Mouse (Mus musculus) kidney, postnatal 36 days (tissue): Measurements from ENCODE around the gene Rgs9.

Experiments
- DNase-seq, 2 experiments: peaks; one replicate each; pipeline ENCODE4 v3.0.0; 2021 to 2022; ENCODE audit warnings: mixed read lengths in 2 of 2

The Rgs9 gene

GRCm38 (mm10) chr11:109237796-109238195, 60.1 kb downstream of the Rgs9 start:
- DNase-seq: no peak

GRCm38 (mm10) chr11:109233627-109234026, 64.3 kb downstream of the Rgs9 start:
- no peak for DNase-seq

- no peak for DNase-seq
These were observed 65.1 kb downstream of the Rgs9 start for GRCm38 (mm10) chr11:109232811-109233210.

- DNase-seq: no peak
These were observed 70.8 kb downstream of the Rgs9 start for GRCm38 (mm10) chr11:109227139-109227538.

DNA sequence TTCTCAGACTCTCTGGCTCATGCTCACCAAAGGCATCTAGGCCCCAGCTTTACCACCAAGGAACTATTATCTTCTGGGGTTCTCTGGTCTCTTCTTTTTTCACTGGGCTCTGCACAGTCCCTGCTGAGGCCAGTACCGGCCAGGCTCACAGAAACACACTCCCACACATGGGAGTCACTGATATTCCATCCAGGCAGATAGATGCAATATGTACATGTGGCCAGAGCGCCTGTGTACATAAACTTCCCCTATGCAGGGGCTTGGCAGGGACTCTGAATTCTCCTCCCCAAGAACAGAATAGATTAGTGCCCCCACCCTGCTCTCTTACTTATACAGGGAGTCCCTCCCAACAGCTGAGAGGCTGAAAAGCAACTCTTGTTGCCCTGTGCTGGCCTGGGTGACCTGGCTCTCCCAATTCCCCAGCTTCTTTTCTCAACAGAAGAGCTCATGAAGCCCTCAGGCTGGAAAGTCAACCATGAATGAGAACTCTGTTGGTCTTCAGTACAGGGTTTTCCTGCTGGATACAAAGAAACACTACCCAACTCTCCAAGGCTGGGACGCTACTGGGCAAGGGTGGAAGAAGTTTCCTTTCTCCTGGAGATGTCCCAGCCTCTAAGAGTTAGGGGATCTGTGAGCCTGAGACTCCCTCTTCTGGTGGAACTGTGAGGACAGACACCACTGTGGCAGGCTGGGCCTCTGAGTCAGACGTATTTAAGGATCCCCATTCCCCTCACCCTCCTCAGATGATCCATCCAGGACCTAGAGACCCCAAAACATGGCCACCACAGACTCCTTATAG, 76.5 kb downstream of the Rgs9 start:
- DNase-seq: no peak

- no peak for DNase-seq
These were observed 79.1 kb downstream of the Rgs9 start for GRCm38 (mm10) chr11:109218722-109219430.

GRCm38 (mm10) chr11:109217827-109218536, 79.9 kb downstream of the Rgs9 start:
- DNase-seq: no peak

- no peak for DNase-seq
These were observed 87.2 kb downstream of the Rgs9 start for GRCm38 (mm10) chr11:109210772-109211171.

GRCm38 (mm10) chr11:109210341-109210740, 87.6 kb downstream of the Rgs9 start:
- no peak for DNase-seq

GRCm38 (mm10) chr11:109206732-109207131, 91.2 kb downstream of the Rgs9 start:
- no peak for DNase-seq

GRCm38 (mm10) chr11:109206028-109206427, 91.9 kb downstream of the Rgs9 start:
- no peak for DNase-seq

DNA sequence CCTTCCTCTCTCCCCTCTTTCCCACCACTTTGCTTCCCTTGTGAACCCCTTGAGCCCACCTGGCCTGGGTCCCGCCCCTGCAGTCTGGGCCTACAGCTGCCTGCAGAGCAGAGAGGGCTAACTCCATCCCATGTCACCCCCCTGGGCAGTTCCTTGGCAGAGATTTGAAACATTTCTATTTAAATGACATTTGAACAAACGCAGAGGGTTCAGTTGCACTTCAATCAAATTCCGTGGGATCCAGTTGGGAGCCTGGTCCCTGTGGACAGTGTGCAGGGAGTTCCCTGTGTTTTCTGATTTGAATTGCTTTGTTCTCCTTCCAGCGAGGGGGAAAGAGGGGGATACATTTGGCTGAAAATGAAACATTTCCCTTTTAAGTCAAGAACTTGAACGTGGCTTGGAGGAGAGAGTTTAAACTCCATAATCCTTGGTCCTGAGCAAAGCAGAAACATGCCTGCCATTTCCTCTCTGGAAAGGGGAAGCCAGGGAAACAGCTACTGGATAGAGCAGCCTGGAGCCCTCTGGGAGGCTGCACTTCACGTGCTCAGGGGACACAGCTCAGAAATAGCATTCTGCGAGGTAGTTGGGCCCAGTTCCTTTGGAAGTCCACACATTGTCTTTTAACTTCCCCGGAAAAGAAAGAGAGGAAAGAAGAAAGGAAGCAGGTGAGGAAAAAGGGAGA, 98.2 kb downstream of the Rgs9 start:
- no peak for DNase-seq

DNA sequence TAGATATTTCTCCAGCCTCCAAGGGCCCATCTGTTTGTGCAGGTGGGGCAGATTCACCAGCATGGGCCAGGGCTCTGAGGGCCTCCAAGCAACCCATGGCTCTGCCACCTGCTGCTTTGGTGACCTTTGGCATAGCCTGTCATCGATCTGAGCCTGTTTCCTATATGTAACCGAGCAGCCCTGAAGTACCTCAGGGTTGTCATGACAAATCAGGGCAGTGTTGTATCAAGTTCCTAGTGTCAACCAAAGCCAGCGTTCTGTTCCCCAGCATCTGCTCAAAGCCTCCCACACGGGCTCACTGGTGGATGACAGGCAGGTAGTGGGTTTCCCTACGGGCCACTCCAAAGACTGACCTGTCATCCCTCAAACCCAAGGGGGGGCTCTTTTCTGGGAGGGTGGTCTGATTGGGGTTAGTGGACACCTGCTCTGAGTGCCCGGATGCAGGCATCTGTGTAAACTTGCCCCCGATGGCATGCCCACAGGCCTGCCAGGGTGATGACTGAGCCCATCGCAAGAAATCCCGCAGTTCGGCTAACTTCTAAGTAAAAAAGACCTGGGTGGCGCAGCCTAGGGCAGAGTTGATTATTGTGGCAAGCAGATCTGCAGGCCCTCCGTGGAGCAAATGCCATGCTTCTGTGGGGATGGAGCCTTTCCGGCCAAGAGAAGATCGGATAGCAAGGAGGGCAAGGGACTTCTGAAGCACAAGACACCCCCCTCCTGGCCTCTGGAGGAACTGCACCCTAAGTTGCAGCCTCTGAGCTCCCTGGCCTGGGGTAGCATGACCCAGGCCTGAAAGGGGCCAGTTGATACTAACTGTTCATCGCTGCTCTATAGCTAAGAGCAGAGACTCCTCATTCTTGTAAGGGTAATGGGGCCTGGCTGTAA, 105.0 kb downstream of the Rgs9 start:
- DNase-seq: peak; percentile 63 to 86

DNA sequence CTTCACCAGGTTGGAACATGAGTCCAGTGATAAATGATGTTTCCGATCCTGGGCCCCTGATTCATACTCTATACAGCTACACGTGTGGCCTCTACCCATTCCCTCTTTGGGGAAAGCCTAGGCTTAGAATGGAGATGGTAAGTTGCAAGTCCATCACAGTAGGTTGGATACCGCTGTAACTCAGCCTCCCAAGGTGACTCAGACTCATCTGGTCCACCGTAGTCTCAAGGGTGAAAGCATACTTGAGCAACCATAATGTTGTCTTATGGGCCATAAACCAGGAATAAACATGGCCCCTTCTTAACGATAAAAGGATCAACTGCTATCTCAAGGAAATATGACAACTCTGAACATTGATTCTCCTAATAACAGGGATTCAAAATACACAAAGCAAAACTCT, 109.7 kb downstream of the Rgs9 start:
- DNase-seq: no peak

DNA sequence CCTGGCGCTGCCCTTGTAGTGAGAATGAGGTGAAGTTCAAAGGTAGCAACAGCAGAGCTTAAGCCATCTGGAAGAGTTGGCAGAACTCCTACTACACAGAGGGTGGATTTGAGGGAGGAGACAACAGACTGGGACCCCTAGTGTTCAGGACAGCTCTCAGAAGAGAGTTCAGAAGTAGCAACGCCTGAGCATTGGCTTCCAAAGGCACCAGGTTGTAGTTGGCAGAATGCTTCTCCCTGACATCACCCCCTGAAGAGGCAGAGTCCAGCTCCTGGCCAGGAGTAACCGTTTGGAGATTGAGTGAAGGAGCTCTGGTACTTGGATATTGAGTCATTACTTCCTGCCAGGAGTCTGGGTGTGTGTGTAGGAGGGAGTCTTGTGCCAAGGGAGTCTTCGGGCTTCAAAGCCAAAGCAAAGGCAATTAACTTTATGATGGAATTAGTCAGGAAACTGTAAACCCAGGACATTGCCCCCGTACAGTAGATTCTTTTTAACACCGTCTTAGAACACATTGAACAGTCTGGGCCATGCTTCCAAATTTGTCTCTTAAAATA, 110.2 kb downstream of the Rgs9 start:
- DNase-seq: no peak

- DNase-seq: no peak
These were observed 116.8 kb downstream of the Rgs9 start for GRCm38 (mm10) chr11:109181118-109181517.

- DNase-seq: peak; percentile 11 to 13
These were observed 117.6 kb downstream of the Rgs9 start for GRCm38 (mm10) chr11:109180290-109180689.

DNA sequence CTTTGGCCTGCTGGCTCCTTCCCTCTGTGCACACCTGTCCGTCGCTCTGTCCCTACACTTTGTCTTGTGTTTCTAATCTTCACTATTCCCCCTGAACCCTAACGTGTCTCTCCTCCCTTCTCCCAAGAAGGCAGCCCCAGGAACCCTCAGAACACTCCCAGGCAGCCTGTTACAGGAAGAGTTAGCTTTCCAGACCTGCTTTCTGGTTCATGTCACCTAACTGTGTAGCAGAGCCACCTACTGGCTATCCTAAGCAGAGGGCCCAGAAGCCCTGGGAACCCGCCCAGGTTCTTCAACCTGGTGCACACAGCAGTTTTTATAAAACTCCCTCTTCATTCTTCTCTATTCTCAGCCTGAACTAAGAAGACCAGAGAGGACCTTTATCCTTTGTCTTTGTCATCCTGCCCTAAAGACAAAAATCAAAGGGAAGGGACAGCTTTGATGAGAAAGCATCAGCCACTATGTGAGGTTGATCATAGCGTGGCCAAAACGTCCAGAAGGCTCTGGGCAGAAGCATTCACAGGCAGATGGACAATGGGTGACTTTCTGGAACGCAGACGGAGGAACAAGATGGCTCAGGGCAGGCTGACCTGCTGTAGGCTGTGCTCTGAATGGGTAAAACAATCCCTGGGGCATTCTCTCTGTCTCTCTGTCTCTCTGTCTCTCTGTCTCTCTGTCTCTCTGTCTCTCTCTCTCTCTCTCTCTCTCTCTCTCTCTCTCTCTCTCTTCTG, 119.0 kb downstream of the Rgs9 start:
- DNase-seq: peak; percentile 20 to 54

- no peak for DNase-seq
These were observed 122.5 kb downstream of the Rgs9 start for GRCm38 (mm10) chr11:109175376-109175969.
